30 mouse cellular contexts compared by ENCODE assay signal in the genomic region with DNA sequence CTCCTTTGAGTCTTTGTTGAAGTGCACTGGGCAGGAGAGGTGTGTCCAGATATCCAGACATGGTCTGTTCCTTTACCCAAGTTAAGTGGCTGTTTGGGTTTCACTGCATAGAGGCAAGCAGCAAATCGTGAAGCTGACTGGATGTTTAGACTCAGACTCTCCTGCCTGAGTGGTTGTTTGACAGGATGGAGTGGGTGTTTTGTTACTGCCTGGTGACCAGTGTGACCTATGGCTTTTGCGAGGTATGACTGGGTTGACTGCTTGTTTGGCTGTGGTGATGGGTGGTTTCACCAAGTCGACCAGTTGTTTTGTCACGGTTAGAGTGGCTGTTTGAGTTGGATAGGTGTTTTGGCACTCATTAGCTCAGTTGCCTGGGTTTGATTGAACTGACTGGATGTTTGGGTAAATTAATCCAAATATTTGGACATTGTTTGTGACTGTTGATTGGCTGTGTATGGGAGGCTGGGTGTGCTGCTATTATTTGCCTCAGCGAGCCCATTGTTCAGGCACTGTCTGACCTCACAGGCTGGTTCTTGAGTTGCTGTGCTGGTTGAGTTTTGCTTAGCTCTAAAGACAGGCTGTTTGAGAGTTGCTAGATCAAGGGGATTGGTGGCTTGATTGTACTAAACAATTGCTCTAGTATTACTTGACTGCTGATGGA. TPM values are rescaled to one million over a fixed set of nuclear protein-coding genes. Genes with fewer than 3 reads are reported as not detected.
A peak's percentile ranks its signal among the peaks of the same experiment; 100 is the strongest.
DNase-seq lines count a peak whose midpoint lies in the region; ATAC-seq and TF ChIP-seq lines count a peak whose summit lies in the region.
"Had no signal": no experiment of that assay in that cellular context is flagged by ENCODE, and none has a peak within 500 bp of the region (broad histone marks: within the 10 kb centered on the region; RNA-seq: fewer than 3 reads in every experiment).

No protein-coding gene starts in this region.

- no peak overlapping the region for H3K4me2 ChIP-seq in forebrain, embryonic 16.5 days (ENCODE audit: low read length)
- H3K4me2 ChIP-seq: embryonic facial prominence, embryonic 15.5 days; heart, embryonic 12.5 days; hindbrain, embryonic 12.5 days; limb, embryonic 13.5 days; midbrain, embryonic 11.5 days had no signal

- peak; percentile 14 to 46 for DNase-seq in lung, adult 18-20 months
- no peak for DNase-seq in lung, adult 2 months
- DNase-seq in lung, postnatal 14 days, result peak; percentile 2
- DNase-seq in spleen, adult 12 weeks (ENCODE audit: low spot score), result no peak
- no peak for DNase-seq in adrenal gland, adult 18-20 months (ENCODE audit: low spot score in 2 of 2)
- DNase-seq: adrenal gland, postnatal 25 days; cerebellum, adult 9-10 months; gastrocnemius, postnatal 14 days; heart, adult 18-20 months; heart, postnatal 10 days; kidney, adult 18-20 months; right cerebral cortex, postnatal 14 days had no signal

- TF ChIP-seq POLR2A in lung, adult 2 months (IDR thresholded peaks at IDR 0.05; ENCODE audit: borderline replicate concordance, extremely low read depth, low read depth, low read length), result no peak

- peaks cover 57% of the 10 kb centered on the region for H3K27me3 ChIP-seq in forebrain, embryonic 16.5 days (replicated peaks; ENCODE audit: control insufficient read depth, insufficient read depth, low read length)

- no peak overlapping the region for H3K9ac ChIP-seq in forebrain, embryonic 16.5 days (replicated peaks; ENCODE audit: low read depth, low read length)
- H3K9ac ChIP-seq: embryonic facial prominence, embryonic 15.5 days; heart, embryonic 12.5 days; hindbrain, embryonic 12.5 days; limb, embryonic 13.5 days; liver, embryonic 14.5 days had no signal

- no peaks in the 10 kb centered on the region for H3K36me3 ChIP-seq in forebrain, embryonic 16.5 days (ENCODE audit: control insufficient read depth, insufficient read depth)
- H3K36me3 ChIP-seq: embryonic facial prominence, embryonic 15.5 days; heart, embryonic 12.5 days; hindbrain, embryonic 12.5 days; limb, embryonic 13.5 days had no signal

- H3K4me3 ChIP-seq in lung, adult 2 months (replicated peaks; ENCODE audit: extremely low read depth, low read depth, low read length), result no peak overlapping the region
- H3K4me3 ChIP-seq in forebrain, embryonic 16.5 days (replicated peaks; ENCODE audit: low read length), result no peak overlapping the region
- H3K4me3 ChIP-seq: embryonic facial prominence, embryonic 15.5 days; heart, embryonic 12.5 days; hindbrain, embryonic 12.5 days; limb, embryonic 13.5 days had no signal

- H3K9me3 ChIP-seq in forebrain, embryonic 16.5 days (ENCODE audit: control insufficient read depth, low read length), result no peaks in the 10 kb centered on the region
- H3K9me3 ChIP-seq: embryonic facial prominence, embryonic 15.5 days; heart, embryonic 12.5 days; hindbrain, embryonic 12.5 days; limb, embryonic 13.5 days had no signal

- H3K4me1 ChIP-seq in lung, adult 2 months (ENCODE audit: control insufficient read depth, insufficient read depth, low read length), result 0 out of 2 replicates have a peak, but pooled peaks cover 2% of the 10 kb centered on the region
- no peaks in the 10 kb centered on the region for H3K4me1 ChIP-seq in forebrain, embryonic 16.5 days (replicated peaks; ENCODE audit: control insufficient read depth, insufficient read depth, low read length)
- H3K4me1 ChIP-seq: embryonic facial prominence, embryonic 15.5 days; heart, embryonic 12.5 days had no signal

- WGBS in lung, adult 2 months, result 27% methylated on average over 5 of the region's 5 CpGs
- 19% methylated on average over 5 of the region's 5 CpGs for WGBS in forebrain, embryonic 16.5 days

- TF ChIP-seq CTCF in lung, adult 2 months (IDR thresholded peaks at IDR 0.05; ENCODE audit: insufficient read depth, low read length), result no peak

- no peak overlapping the region for H3K27ac ChIP-seq in forebrain, embryonic 16.5 days (ENCODE audit: low read length)
- H3K27ac ChIP-seq: embryonic facial prominence, embryonic 15.5 days; hindbrain, embryonic 12.5 days; limb, embryonic 13.5 days; liver, embryonic 14.5 days had no signal

- peak; percentile 36; the same call in 1 of the 2 replicates for ATAC-seq in forebrain, embryonic 16.5 days
- ATAC-seq in activated CD4-positive, CD25-positive, alpha-beta regulatory T cell, adult 4 months, result no peak

RNA-seq across cellular contexts. Expression of a gene that starts 24.1 kb away (rescaled TPM):
- polyA plus RNA-seq in lung, adult 2 months (2012; rRNA removed), result not detected in 2 replicates
- polyA plus RNA-seq in forebrain, embryonic 16.5 days (2015; fragmentation: Nextera tagmentation; extraction: Ambion mirVana), result not detected in 2 replicates
- not detected for polyA plus RNA-seq in activated CD4-positive, CD25-positive, alpha-beta regulatory T cell, adult 4 months (2017; shearing (Covaris generic))
- total RNA-seq in adrenal gland, adult 18-20 months (2021), result not detected
- total RNA-seq: adrenal gland, postnatal 25 days; common myeloid progenitor, adult 5-6 weeks; gastrocnemius, postnatal 14 days; heart, adult 18-20 months; heart, postnatal 10 days; layer of hippocampus, adult 8-10 months; left cerebral cortex, postnatal 14 days; megakaryocyte progenitor cell, adult 5-6 weeks; midbrain, postnatal 0 days had no signal
- polyA plus RNA-seq: C2C12; embryonic facial prominence, embryonic 15.5 days; heart, embryonic 12.5 days; hindbrain, embryonic 12.5 days; limb, embryonic 13.5 days; liver, embryonic 14.5 days; midbrain, embryonic 11.5 days; neural tube, embryonic 14.5 days; spleen, adult 2 months; testis, adult 2 months; urinary bladder, adult 2 months had no signal

Comparison
In these comparisons a context has a peak if more than half of its experiments do, and no peak if none do; other contexts are left out.
1. DNase-seq: peak in lung, adult 18-20 months (2 of 2) and lung, postnatal 14 days (single experiment); none in lung, adult 2 months (single experiment), spleen, adult 12 weeks (single experiment) and adrenal gland, adult 18-20 months (0 of 2).